Mouse (Mus musculus) layer of hippocampus, postnatal 10 days (tissue): Measurements from ENCODE around the gene Gm26620. TPM values are rescaled to one million over a fixed set of nuclear protein-coding genes. Genes with fewer than 3 reads are reported as not detected.

ENCODE experiments used
- DNase-seq, 2 experiments: peaks; one replicate each; pipeline ENCODE4 v3.0.0; 2021; ENCODE audit warnings: low spot score in 2 of 2
- total RNA-seq, 2 experiments: library from RNA; stranded (reverse); gene quantifications; 2 replicates each; pipeline ENCODE4 v1.2.3; 2021

Gene Gm26620
- total RNA-seq, 2 experiments from 2014 or later: 0.62 to 0.87 TPM

DNA sequence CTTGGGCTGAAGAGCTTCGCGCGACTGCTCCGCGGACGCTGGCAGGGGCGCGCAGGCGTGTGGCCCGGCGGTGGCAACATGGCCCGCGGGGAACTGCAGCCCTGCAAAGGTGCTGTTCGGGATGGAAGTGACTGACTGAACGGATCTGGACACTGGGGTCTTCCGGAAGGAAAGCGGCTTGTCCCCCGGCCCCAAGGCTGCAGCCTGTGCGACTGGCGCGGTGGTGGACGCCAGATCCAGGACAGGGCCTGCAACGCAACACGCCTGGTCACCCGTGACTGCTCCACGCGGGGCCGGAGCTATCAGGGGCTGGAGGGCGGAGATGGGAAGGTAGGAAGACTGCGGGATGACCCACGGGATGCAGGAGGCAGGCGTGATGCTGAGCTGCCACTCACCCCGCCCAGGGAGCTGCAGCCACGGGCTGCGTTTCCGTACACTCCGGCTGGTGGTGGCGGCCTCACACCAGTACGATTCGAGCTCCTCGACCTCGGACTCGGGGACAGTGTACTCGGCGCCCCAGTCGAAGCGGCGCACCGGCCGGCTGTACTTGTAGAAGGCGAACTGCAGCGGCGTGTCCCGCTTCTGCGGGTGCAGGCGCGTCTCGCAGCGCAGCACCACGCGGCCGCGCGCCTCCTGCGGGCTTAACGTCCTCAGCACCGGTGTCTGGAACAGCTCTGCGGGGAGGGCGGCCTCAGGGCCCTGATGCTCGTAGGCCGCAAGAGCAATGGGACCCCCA is 22.8 kb downstream of the Gm26620 start:
- peak; percentile 41 to 58 for DNase-seq

DNA sequence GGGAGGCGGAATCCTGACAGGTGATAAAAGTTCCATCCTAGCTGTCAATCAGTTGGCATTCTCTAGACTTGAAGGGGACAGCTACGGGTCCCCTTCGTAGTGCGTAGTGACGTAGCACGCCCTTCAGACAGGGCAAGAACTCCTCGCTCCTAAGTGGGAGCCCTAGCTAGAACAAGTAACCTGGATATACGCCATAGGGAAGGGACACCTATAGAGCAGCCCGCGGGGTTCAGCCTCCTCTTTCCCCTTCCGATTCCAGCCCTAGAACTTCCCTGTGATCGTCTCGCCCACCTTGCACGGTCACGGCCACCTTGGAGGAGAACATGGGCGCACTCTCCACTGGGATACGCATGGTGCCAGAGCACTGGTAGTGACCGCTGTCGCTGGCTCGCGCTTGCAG is 23.5 kb downstream of the Gm26620 start:
- peak in 1 of 2 experiments; percentile 12 for DNase-seq

DNA sequence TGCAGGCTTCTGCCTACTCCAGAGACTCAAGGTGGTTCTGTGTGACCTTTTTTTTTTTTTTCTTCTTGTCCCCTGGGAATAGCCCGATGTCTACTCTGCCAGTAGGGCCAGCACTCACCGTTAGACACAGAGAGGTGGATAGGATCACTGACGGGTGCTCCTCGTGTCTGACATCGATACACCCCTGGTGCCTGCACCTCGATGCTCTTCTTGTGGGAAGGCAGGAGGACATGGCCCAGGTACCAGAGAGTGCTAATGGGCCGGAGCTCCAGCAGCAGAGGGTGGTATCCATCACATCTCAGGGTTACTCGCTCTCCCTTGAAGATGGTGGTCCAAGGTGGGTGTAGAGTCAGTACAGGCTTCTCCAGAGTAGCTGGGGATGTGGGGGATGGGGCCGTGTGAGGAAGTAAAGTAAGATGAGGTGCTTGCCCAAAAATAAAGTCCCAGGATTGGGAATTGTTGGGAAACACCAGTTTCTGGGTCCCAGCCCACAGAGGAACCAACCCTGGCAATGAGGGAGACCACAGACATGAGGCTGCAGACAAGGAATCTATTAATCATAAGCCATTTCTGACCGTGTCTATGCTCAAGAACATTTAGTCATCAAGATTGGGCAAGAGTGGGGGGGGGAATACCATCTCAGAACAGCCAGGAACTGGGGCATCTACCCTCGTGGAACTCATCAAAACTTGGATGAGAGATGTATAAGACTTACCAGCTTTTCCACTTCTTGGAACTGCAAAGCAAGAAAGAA is 27.2 kb downstream of the Gm26620 start:
- DNase-seq: no peak

DNA sequence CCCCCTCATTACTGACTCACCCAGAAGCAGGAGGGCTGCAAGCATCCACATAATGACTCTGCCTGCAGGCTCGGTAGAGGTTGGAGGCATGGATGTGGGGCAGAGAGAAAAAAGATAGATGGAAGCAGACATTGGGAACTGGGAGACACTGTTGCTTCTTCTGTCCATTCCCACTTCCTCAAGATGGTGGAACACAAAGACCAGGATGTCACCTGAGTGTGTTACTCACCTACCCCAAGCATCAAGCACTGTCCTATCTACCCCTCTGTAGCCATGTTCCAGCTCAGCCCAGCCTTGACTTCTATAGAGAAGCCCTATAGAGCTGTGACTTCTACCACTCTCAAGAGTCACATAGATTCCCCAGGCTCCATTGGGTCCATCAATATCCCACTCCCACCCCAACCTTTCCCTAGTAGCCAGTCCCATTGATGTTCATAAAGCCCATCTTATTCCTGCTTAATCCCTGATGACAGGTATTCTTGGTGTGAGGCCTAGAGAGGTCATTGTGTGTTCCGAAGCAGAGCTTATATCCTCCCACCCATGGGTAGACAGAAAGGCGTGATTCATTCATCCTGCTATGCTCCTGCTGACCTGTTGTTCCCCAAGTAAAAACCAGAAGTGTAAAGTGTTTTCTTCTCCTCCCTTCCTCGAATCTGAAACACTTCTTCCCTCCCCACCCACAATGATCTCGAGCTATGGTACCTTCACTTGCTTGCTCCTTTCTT is 28.2 kb downstream of the Gm26620 start, which contains the start of gene Fcrlb:
Gene Fcrlb (minus strand): TSS at position 51 of the 725 bp plus-strand sequence.
- no peak for DNase-seq

DNA sequence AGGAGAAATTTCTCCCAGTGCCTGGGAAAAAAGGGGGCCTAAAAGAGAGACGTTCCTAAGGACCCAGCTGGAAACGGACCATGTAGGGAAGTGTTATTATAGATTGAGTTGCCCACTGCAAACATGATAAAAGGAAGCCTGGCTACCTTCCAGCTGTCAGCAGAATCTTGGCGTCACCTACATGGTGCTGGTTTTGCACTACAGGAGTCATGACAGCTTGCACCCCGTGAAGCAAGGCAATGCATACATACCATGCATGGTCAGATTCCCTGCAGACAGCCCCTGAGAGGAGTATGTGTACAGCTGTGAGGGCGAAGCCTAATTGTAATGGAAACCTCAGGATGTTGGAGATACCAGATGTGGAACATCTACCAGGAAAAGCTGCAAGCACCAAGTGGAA is 30.8 kb downstream of the Gm26620 start:
- DNase-seq: no peak

DNA sequence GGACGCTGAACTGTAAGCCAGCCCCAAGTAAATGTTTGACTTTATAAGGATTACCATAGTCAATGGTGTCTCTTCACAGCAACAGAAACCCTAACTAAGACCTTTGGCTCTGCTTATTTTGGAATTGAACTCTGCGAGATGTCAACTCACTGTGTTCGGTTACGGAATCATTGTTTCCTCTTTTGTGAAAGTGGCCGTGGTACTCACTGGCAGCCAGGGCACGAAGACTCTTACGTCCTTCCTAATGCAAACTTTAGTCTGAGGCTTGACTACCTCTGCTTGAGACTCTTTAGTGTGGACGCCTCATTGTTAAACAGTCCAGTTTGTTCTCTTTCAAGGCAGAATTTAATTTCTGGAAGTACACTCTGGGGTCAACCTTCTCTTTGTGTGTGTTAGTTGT is 34.4 kb downstream of the Gm26620 start:
- DNase-seq: no peak

DNA sequence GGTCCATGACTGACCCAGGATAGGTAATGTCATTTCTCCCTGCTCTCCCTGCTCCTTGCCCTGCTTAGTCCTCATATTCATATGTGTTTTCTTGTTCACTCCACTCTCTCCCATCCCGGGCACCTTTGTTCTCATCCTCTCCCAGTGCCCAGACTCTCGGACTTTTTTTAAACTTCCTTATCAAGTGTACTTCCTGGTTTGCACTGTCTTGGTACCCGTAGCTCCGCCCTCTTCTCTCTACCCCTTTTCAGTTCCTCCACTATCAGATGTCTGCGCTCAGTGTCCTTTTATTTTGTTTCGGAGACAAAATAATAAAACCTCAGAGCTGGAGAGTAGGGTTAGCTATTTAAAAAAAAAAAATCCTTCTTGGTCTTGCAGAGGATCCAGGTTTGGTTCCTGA is 39.6 kb downstream of the Gm26620 start:
- DNase-seq: no peak

DNA sequence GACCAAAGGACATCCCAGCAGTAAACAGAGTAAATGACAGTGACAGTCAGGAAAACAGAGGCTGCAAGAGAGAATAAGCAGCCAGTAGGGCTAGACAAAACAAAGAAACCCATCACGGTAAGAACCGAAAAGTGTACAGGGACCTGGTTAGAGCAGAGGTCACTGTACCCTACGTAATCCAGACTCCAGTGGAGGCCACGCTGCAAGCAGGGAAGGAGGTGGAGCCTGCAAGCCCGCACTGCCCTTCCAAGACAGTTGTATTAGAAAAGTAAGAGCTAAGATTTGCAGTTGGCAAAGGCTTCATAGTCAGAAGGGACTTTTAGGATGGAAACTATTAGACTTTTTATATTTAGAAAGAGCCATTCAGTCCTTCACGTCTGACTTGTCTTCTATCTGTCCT is 42.1 kb downstream of the Gm26620 start:
- DNase-seq: no peak

DNA sequence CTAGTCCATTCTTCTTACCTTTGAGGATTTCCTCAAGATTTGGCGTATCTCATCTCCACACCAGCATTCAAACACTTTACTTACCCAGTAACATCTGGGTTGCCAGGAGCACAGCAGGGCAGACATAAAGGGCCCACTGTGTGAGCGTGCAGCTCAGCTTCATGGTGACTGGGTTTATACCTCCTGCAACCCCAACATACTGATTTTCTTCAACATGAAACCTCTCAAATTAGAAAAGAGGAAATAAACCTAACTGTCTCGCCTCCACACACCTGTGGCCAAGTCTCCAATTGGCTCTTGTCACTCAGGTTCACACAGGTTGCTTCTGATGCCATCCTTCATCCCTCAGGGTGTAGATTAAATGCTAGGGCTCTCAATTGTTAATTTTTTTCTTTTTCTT is 42.5 kb downstream of the Gm26620 start, which contains the start of gene Fcrla:
Gene Fcrla (minus strand): TSS at position 206 of the 400 bp plus-strand sequence.
- DNase-seq: no peak

DNA sequence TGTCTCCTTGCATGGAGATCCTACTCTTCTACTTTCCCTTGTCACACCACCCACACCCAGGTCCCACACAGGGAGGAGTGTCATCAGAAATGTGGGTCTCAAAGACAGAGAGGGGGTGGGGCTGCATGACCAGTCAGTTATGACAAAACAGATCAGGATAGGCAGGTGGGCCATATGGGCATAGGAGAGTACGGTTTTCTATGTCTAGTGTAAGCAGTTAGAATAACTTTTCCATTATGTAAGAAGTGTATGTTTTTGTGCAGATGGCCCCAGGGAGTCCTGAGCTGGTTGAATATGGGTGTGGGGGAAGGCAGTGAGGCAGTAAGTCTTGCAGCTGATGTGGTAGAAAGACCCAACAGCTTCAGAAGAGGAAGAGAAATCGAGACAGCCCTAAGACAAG is 43.6 kb downstream of the Gm26620 start:
- DNase-seq: no peak

DNA sequence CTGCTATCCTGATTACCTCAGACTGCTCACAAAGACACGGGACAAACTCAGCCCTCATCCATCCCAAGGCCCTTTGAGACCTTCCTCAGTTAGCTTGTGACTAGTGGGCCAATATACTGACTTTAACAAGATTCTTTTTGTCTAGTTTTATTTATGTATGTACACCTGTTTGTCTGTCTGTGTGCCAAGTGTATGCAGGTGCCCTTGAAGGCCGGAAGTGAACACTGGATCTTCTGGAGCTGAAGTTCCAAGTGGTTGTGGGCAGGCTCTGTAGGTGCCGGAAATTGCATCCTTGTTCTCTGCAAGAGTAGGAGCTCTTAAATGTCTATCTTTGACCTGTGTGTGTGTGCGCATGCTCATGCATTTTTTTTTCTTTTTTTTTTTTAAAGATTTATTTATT is 44.4 kb downstream of the Gm26620 start:
- DNase-seq: no peak

DNA sequence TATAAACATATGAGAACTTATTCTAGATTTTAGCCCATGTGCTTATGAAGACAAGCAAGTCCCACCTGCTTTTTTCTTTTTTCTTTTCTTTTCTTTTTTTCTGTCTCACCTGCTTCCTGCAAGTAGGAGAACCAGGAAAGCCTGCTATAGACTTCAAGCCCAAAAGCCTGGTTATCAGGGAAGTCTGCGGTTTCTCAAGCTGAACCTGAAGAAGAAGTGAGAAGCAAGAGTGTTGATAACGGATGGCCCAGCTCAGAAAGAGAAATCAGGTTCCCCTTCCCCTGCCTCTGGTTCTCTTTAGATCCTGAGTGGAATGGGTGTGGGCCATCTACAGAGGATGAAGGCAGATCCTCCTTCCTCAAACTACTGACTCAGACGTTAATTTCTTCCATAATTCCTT is 47.2 kb downstream of the Gm26620 start:
- DNase-seq: no peak

DNA sequence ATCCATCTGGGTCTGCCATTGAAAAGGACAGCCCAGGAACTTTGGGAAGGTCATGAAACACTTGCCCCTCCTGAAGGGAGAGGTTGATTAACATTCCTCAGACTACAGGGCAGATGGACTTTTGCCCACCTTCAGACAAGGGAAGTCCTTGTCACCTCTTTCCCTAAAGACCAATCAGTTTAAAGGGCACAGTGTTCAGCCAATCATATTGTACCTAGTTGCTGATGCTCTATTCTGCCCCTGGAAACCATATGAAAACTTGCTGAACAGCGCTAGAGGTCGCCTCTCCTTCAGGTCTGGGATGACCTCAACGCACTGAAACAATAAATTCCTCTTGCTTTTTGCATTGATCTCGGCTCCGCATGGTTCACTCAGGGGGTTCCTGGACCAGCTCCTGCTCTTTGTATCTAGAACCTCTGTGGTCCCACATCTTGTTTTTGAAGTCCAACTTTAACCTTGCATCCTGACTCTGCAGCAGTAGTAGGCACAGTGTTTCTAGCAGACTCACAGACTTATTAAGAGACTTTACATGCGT is 48.6 kb downstream of the Gm26620 start:
- DNase-seq: no peak

DNA sequence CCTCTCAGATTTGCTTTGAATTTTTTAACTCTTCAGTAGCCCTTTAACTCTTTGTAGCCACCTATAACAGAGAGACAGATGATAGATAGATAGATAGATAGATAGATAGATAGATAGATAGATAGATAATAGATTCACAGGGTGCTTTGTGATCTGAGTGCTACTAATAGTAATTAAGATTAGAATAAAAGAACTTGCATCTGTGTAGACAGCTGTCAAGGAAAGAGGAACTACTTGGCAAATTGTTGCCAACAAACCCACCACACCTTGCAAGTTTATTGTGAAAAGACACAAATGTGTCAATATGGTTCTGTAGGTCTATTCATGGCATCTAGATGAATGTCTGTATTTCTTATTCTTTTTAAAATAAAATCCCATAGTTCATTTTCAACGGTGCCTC is 49.1 kb downstream of the Gm26620 start:
- no peak for DNase-seq

DNA sequence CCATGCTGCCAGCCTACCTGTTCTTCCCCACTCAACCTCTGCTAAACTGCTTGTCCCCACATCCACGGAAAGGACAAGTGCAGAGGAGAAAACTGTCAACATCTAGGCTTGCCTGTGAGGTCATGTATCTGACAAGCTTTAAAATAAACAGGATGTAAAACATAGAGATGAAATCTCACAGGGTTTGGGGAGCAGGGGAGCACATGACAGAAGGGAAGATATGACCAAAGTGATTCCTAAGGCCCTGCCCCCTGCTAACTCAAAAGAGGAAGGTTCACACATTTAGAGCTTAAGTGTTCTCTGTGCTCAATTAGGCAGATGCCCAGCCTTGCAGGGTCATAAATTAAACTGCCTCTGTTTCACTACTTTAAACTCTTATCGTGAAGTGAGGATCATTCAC is 49.5 kb downstream of the Gm26620 start:
- DNase-seq: no peak

Other genes starting within 250 kb of the Gm26620 start
- gene Olfml2b, start 240.5 kb upstream of the Gm26620 start, total RNA-seq: 10 to 100 TPM; 21.7 to 25.0 TPM
- gene Atf6, start 17.3 kb upstream of the Gm26620 start, total RNA-seq: 10 to 100 TPM; 22.6 to 23.1 TPM
- gene Dusp12, start 475 bp downstream of the Gm26620 start, total RNA-seq: 10 to 100 TPM; 15.5 to 16.3 TPM
- gene Fcrlb, start 27.9 kb downstream of the Gm26620 start, total RNA-seq: under 1 TPM; 0.51 to 0.66 TPM
- gene Fcrla, start 42.5 kb downstream of the Gm26620 start, total RNA-seq: not detected
- gene Fcgr2b, start 91.5 kb downstream of the Gm26620 start, total RNA-seq: 1 to 10 TPM; 2.5 to 4.3 TPM
- gene Fcgr4, start 133.9 kb downstream of the Gm26620 start, total RNA-seq: not detected
- gene Fcgr3, start 179.9 kb downstream of the Gm26620 start, total RNA-seq: 10 to 100 TPM; 10.5 to 12.7 TPM
- 1 to 10 TPM; 3.1 to 3.3 TPM for gene Cfap126, start 228.9 kb downstream of the Gm26620 start, total RNA-seq